Comparison of ENCODE assay signal across 16 mouse cellular contexts in the genomic region with DNA sequence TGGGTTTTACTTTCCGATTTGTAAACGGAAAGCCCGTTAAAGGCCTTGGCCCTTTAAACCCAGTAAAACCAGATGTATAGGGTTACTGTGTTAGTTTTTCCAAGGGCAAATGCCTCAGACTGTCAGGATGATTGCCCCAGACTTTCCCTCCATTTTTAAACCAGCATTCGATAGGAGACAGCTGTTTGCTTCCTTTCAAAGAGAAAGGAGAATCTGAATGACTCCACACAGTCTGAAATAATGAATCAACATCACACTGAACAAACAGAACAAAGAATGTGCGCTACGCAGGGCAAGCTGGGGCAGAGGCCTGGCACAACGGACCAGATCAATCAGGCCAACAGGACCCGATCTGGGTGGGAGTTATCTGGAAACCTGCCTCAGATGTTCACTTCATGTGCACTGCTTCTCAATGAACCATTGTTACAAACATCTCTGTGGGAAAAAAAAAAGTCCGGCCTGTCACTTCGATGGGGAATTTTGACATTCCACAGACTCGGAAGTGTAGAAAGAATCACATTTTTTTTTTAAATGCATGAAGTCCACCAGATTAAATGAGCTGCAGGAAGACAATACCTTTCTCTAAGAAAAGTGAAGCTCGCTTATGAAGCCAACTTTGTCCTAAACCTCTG.
DNase-seq lines count a peak whose midpoint lies in the region; ATAC-seq lines count a peak whose summit lies in the region.
"Had no signal": no experiment of that assay in that cellular context is flagged by ENCODE, and none has a peak within 500 bp of the region (broad histone marks: within the 10 kb centered on the region; RNA-seq: fewer than 3 reads in every experiment).

No protein-coding gene starts in this region.

- H3K9ac ChIP-seq in forebrain, embryonic 11.5 days (ENCODE audit: low read length) = no peak overlapping the region
- no peak overlapping the region for H3K9ac ChIP-seq in forebrain, embryonic 13.5 days
- no peak overlapping the region for H3K9ac ChIP-seq in kidney, embryonic 14.5 days (ENCODE audit: low read depth, low read length)
- no peak overlapping the region for H3K9ac ChIP-seq in neural tube, embryonic 11.5 days (ENCODE audit: low read length)
- no peak overlapping the region for H3K9ac ChIP-seq in stomach, embryonic 15.5 days
- H3K9ac ChIP-seq: midbrain, embryonic 12.5 days; neural tube, embryonic 12.5 days had no signal

- no peaks in the 10 kb centered on the region for H3K9me3 ChIP-seq in forebrain, embryonic 11.5 days (ENCODE audit: control insufficient read depth, low read length)
- no peaks in the 10 kb centered on the region for H3K9me3 ChIP-seq in forebrain, embryonic 13.5 days (replicated peaks)
- no peaks in the 10 kb centered on the region for H3K9me3 ChIP-seq in kidney, embryonic 14.5 days (ENCODE audit: control insufficient read depth, low read length)
- no peaks in the 10 kb centered on the region for H3K9me3 ChIP-seq in neural tube, embryonic 11.5 days (ENCODE audit: control insufficient read depth, low read length)
- no peaks in the 10 kb centered on the region for H3K9me3 ChIP-seq in stomach, embryonic 15.5 days
- H3K9me3 ChIP-seq: midbrain, embryonic 12.5 days; neural tube, embryonic 12.5 days had no signal

- no peak overlapping the region for H3K27ac ChIP-seq in forebrain, embryonic 11.5 days (ENCODE audit: low read depth, low read length)
- H3K27ac ChIP-seq in forebrain, embryonic 13.5 days = no peak overlapping the region
- H3K27ac ChIP-seq in kidney, embryonic 14.5 days (ENCODE audit: low read depth, low read length) = peak overlapping the region; percentile 51; the same call in 1 of the 2 replicates
- H3K27ac ChIP-seq in neural tube, embryonic 11.5 days (ENCODE audit: low read depth, low read length) = peak overlapping the region; percentile 35; the same call in 1 of the 2 replicates
- H3K27ac ChIP-seq in stomach, embryonic 15.5 days = peak overlapping the region; percentile 49; the same call in 1 of the 2 replicates
- H3K27ac ChIP-seq: midbrain, embryonic 12.5 days; neural tube, embryonic 12.5 days had no signal

- H3K4me3 ChIP-seq in forebrain, embryonic 11.5 days (ENCODE audit: low read depth, low read length) = no peak overlapping the region
- H3K4me3 ChIP-seq in forebrain, embryonic 13.5 days = no peak overlapping the region
- no peak overlapping the region for H3K4me3 ChIP-seq in kidney, embryonic 14.5 days (ENCODE audit: low read length)
- H3K4me3 ChIP-seq in neural tube, embryonic 11.5 days (ENCODE audit: low read depth, low read length) = no peak overlapping the region
- H3K4me3 ChIP-seq in stomach, embryonic 15.5 days (replicated peaks) = no peak overlapping the region
- H3K4me3 ChIP-seq: midbrain, embryonic 12.5 days; neural tube, embryonic 12.5 days had no signal

- no peak overlapping the region for H3K4me2 ChIP-seq in forebrain, embryonic 11.5 days (ENCODE audit: low read depth, low read length, severe bottlenecking)
- no peak overlapping the region for H3K4me2 ChIP-seq in forebrain, embryonic 13.5 days
- no peak overlapping the region for H3K4me2 ChIP-seq in kidney, embryonic 14.5 days (replicated peaks; ENCODE audit: low read depth, low read length)
- H3K4me2 ChIP-seq in neural tube, embryonic 11.5 days (ENCODE audit: low read depth) = no peak overlapping the region
- no peak overlapping the region for H3K4me2 ChIP-seq in stomach, embryonic 15.5 days
- H3K4me2 ChIP-seq: midbrain, embryonic 12.5 days; neural tube, embryonic 12.5 days had no signal

- H3K36me3 ChIP-seq in forebrain, embryonic 11.5 days (ENCODE audit: control insufficient read depth, insufficient read depth, low read length) = no peaks in the 10 kb centered on the region
- no peaks in the 10 kb centered on the region for H3K36me3 ChIP-seq in forebrain, embryonic 13.5 days (ENCODE audit: poor library complexity, severe bottlenecking)
- no peaks in the 10 kb centered on the region for H3K36me3 ChIP-seq in kidney, embryonic 14.5 days (ENCODE audit: control insufficient read depth, insufficient read depth, low read length)
- no peaks in the 10 kb centered on the region for H3K36me3 ChIP-seq in neural tube, embryonic 11.5 days (ENCODE audit: control insufficient read depth, insufficient read depth, low read length)
- H3K36me3 ChIP-seq in stomach, embryonic 15.5 days = no peaks in the 10 kb centered on the region
- H3K36me3 ChIP-seq: midbrain, embryonic 12.5 days; neural tube, embryonic 12.5 days had no signal

- no peak for ATAC-seq in forebrain, embryonic 11.5 days (replicated peaks; ENCODE audit: low FRiP score)
- ATAC-seq in forebrain, embryonic 13.5 days = no peak
- ATAC-seq in kidney, embryonic 14.5 days (ENCODE audit: low FRiP score, low TSS enrichment) = peak; percentile 71
- no peak for ATAC-seq in neural tube, embryonic 11.5 days (ENCODE audit: insufficient read depth, low FRiP score, low TSS enrichment)
- peak; percentile 63; the same call in 1 of the 2 replicates for ATAC-seq in stomach, embryonic 15.5 days (ENCODE audit: insufficient read depth, low FRiP score, low read depth)

- H3K27me3 ChIP-seq in forebrain, embryonic 11.5 days (ENCODE audit: control insufficient read depth, insufficient read depth, low read length) = no peaks in the 10 kb centered on the region
- H3K27me3 ChIP-seq in forebrain, embryonic 13.5 days = no peaks in the 10 kb centered on the region
- no peaks in the 10 kb centered on the region for H3K27me3 ChIP-seq in kidney, embryonic 14.5 days (ENCODE audit: control insufficient read depth, insufficient read depth, low read length)
- no peaks in the 10 kb centered on the region for H3K27me3 ChIP-seq in neural tube, embryonic 11.5 days (ENCODE audit: control insufficient read depth, insufficient read depth, low read length)
- no peaks in the 10 kb centered on the region for H3K27me3 ChIP-seq in stomach, embryonic 15.5 days (replicated peaks)
- H3K27me3 ChIP-seq: neural tube, embryonic 12.5 days had no signal

- DNase-seq in forebrain, embryonic 11.5 days (ENCODE audit: low spot score) = peak; percentile 49
- no peak for DNase-seq in kidney, adult 11 months
- peak; percentile 58 for DNase-seq in neural tube, embryonic 11.5 days (ENCODE audit: low spot score)
- no peak for DNase-seq in neural tube, embryonic 10.5 days (ENCODE audit: extremely low spot score, low spot score)
- no peak for DNase-seq in right cerebral cortex, postnatal 10 days (ENCODE audit: low spot score in 2 of 2)
- DNase-seq: adrenal gland, postnatal 25 days; cerebellum, postnatal 25 days; gastrocnemius, postnatal 25 days; heart, postnatal 14 days; kidney, adult 9 months; thymus, postnatal 14 days had no signal

- WGBS in forebrain, embryonic 11.5 days = 46% methylated on average over 12 of the region's 12 CpGs
- 39% methylated on average over 12 of the region's 12 CpGs for WGBS in forebrain, embryonic 13.5 days
- 17% methylated on average over 12 of the region's 12 CpGs for WGBS in kidney, embryonic 14.5 days
- 29% methylated on average over 12 of the region's 12 CpGs for WGBS in neural tube, embryonic 11.5 days
- 18% methylated on average over 12 of the region's 12 CpGs for WGBS in stomach, embryonic 15.5 days

- H3K4me1 ChIP-seq in forebrain, embryonic 11.5 days (replicated peaks; ENCODE audit: control insufficient read depth, insufficient read depth, low read length) = no peaks in the 10 kb centered on the region; the same call in 1 of the 2 replicates
- H3K4me1 ChIP-seq in forebrain, embryonic 13.5 days = peaks cover 12% of the 10 kb centered on the region; the same call in 1 of the 2 replicates
- H3K4me1 ChIP-seq in kidney, embryonic 14.5 days (ENCODE audit: control insufficient read depth, insufficient read depth, low read length) = peaks cover 9% of the 10 kb centered on the region
- peaks cover 5% of the 10 kb centered on the region for H3K4me1 ChIP-seq in neural tube, embryonic 11.5 days (ENCODE audit: control insufficient read depth, insufficient read depth, low read length)
- peaks cover 13% of the 10 kb centered on the region for H3K4me1 ChIP-seq in stomach, embryonic 15.5 days

Comparison
In these comparisons a context has a peak if more than half of its experiments do, and no peak if none do; other contexts are left out.
1. DNase-seq: peak in forebrain, embryonic 11.5 days (single experiment) and neural tube, embryonic 11.5 days (single experiment); none in kidney, adult 11 months (single experiment), neural tube, embryonic 10.5 days (single experiment) and right cerebral cortex, postnatal 10 days (0 of 2).
2. ATAC-seq: peak in kidney, embryonic 14.5 days (single experiment) and stomach, embryonic 15.5 days (single experiment); none in forebrain, embryonic 11.5 days (single experiment), forebrain, embryonic 13.5 days (single experiment) and neural tube, embryonic 11.5 days (single experiment).
3. H3K27ac ChIP-seq: peak in kidney, embryonic 14.5 days (single experiment), neural tube, embryonic 11.5 days (single experiment) and stomach, embryonic 15.5 days (single experiment); none in forebrain, embryonic 11.5 days (single experiment) and forebrain, embryonic 13.5 days (single experiment).